Mouse (Mus musculus): ENCODE measurements at regions not wholly inside any gene's neighbourhood (a gene's known extent, or its start where the extent isn't known, plus 50 kb on each side); places are given as distances from the start of the nearest gene placed in this dataset.
A peak's percentile ranks its signal among the peaks of the same experiment; 100 is the strongest.
"Not testable (repeated sequence)": the region's sequence is repeated elsewhere in the genome, so short reads cannot be mapped to it uniquely, and the experiment has no call there.

DNA sequence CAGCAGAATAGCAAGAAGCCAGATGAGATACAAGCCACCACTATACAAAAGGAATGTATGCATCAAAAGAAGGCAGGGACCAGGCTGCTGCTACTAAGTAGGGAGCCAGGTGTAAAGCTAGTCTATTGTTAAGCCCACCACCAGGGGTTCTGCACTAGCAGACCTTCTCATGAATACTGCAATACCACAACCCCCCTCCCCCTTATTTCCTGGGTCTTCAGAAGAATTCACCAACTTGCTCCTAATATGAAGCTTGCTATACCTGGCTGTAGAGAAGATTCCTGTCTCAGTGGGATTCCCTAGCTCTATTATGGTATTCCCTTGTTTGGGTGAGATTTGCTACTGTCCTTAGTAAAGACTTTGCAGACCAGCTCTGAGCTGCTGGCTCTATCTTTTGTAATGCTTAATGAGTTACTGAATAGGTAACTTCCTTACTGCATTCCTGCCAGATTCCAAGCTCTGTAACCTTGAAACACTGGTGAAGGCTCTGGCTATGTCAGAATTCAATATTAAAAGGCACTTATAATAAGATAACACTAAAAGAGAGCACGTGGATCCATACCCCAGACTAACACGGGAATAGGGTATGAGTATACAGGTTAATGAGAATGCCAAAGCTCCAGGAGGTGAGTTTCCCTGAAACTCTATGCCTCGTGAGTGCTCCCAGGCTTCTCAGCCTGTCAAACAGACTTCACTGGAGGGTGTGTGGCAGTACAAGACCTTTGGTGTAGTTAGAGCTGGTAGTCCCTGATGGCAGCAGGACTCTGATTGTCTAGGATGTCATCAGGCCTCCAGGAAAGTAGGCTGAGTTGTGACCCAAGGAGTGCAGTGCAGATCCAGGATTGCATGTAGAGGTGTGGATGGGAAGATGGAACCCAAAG lies 455.5 kb downstream of the Plxdc2 start:
- not testable (repeated sequence) for DNase-seq

- DNase-seq, result no peak
Observed at GRCm38 (mm10) chr2:16820442-16820841, 464.3 kb downstream of the Plxdc2 start.

DNA sequence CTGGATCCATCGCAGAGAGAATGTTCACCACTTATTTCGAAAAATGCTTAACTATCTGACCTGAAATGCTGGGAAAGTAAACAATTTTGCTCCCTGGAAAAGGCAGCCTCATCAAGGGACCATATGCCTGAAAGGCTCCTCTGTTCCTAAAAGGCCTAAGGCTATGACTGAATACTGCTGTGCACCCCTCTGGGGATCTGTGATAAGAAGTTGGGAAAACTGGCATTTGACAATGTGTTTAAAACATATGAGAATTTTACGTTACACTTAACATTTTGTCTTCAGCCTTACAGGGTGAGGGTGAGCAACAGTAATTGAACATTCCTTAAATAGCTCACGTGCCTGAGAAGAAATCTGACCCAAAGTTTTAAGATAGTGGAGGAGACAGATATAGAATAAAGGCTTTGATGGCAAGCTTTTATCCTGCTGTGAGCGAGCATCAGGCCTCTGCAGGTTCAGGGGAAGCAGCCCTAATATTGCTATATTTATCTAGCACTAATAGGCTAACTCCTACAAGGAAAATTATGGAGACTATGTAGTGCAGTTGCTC lies 468.7 kb downstream of the Plxdc2 start:
- no peak for DNase-seq

DNA sequence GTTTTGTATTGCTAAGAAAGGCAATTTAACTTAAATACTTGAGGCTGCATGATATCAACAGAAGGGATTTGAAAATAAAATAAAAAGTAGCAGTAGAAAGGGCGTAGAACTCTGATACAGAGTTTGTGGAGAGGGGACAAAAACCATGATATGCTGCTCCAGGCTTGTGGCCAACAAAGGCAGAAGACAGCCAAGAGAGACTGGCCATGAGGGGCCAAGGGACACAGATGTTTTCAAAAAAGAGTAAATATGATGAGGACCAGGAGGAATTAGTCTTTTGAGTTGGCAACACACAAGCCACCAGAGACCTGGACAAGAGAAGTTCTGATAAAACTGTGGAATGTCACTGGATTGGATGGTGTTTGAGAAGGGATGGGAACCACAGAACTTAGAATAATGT lies 471.2 kb downstream of the Plxdc2 start:
- DNase-seq, result no peak

GRCm38 (mm10) chr2:16835960-16836359 lies 479.9 kb downstream of the Plxdc2 start:
- no peak for DNase-seq

- DNase-seq, result no peak
Observed at GRCm38 (mm10) chr2:16838718-16839117, 482.6 kb downstream of the Plxdc2 start.

DNA sequence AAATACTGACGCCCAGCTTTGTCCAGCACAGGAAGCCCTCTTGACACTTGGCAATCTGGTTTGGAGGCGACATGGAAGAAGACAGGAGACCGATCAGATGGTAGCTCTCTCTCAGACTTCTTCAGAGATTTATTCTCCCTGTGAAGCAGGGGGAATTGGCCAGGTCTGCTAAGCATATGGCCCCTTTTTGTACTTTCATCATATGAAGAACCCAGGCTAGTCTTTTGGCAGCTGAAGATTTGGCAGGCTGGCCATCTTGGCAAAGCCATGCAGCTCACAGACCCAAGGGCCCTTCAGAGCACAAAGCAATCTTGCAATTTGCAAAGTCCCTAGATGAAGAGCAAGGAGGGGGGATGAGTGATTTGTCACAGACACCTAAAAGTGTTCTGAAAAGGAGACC lies 493.8 kb downstream of the Plxdc2 start:
- peak; percentile 22 for DNase-seq

DNA sequence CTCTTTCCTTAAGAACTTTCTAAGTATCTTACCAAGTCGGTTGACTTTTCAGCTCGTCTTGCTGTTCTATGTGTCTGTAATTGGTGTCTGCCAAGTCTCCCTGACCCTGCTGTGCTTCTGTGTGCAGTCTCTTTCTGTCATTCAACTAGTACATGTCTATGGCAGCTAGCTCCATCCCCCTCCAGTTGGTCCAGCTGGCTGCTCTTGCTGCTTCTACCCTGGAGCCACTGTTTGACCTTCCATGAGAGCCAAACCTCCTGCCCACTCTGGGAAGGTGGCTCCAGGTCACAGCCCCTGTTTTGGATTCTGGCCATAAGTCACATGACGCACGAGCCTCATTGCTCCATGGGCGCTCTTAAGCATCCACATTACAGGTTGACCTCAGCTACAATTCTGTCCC lies 504.0 kb downstream of the Plxdc2 start:
- DNase-seq, result no peak

- no peak for DNase-seq
Observed at GRCm38 (mm10) chr2:16866163-16866852, 510.2 kb downstream of the Plxdc2 start.

GRCm38 (mm10) chr2:16892381-16892780 lies 536.3 kb downstream of the Plxdc2 start:
- peak; percentile 81 for DNase-seq

DNA sequence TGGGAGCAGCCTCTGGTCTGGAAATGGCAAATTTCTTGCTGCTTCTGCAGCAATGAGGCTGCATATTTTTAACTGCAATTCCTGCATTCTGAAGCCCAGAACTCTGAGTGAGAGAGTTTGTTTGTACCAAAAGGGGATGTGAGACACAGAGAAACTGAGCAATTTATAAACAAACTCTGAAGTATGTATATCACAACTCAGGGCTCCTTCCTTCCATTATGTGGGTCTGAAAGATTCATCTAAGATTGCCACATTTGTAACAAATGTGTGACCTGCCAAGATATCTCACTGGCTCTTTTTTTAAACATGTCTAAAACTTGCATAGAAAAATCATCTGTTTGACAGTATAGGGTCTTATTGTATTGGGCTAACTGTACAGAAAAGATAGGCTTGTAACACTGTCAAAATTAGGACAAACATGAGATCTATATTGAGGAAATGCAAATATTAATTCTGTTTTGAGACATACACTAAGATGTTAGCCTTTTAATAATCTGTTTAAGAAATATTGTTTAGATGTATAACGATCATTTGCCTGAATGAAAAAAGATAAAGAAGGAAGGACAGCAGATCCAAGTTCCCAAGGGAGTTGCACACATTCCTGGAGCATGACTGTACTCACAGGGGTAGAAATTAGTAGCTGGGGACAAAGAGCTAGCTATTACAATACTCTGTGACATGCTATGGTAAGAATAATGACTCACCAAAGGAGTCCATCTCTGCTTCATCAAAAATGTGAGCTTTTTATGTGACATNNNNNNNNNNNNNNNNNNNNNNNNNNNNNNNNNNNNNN lies 553.3 kb downstream of the Plxdc2 start:
- DNase-seq, result peak; percentile 13

DNA sequence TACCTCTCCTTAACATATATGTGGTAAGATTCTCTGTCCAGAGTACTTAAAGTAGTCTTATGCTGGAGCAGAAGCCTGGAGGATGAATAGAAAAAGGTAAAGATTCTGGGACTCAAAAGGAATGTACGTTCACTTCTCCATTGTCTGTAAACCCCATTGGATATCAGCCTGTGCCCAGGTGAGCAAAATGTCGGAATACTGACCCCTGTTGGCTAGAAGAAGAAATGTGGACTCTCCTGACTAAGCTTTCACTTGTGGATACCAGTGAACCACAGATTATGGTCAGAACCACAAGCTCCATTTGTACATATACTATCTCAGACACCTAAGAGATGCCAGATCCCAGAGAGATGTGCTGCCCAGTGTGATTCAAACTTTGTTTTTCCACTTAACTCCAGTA lies 558.5 kb downstream of the Plxdc2 start:
- peak; percentile 16 for DNase-seq

GRCm38 (mm10) chr2:16929974-16930373 lies 573.9 kb downstream of the Plxdc2 start:
- DNase-seq, result no peak

- DNase-seq, result peak; percentile 4
Observed at GRCm38 (mm10) chr2:16959432-16959831, 603.3 kb downstream of the Plxdc2 start.

- no peak for DNase-seq
Observed at GRCm38 (mm10) chr2:16977380-16977779, 621.3 kb downstream of the Plxdc2 start.

DNA sequence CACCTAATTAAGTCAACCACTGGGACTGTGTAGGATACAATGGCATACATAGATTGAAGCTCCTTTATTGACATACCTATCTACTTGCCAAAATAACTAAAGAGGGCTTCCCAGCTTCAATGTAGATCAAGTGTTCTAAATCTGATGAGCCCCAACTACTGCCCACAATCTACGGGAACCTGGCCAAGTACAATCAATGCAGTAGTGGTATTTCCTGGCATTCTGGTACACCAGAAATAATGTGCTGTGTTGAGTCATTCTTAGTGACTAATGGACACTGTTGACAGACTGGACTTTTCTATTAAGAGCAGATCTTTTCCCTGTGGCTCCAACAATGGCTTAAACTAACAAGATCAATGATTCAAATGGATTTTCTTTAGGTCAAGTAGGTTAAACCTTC lies 626.7 kb downstream of the Plxdc2 start:
- peak; percentile 7 for DNase-seq

- no peak for DNase-seq
Observed at GRCm38 (mm10) chr2:16983583-16984221, 627.6 kb downstream of the Plxdc2 start.

Measured in adrenal gland, adult 2 months (tissue).